Mouse (Mus musculus) hindbrain, embryonic 12.5 days (tissue): ENCODE data around the gene Otx1. TPM values are rescaled to one million over a fixed set of nuclear protein-coding genes. Genes with fewer than 3 reads are reported as not detected.

Source experiments
- ATAC-seq: fragments of 200-750 bp; cut with Nextera tagmentation; 2 replicates; pipeline ENCODE4 v1.8.0; 2017; ENCODE audit warnings: moderate TSS enrichment; ENCODE audit not compliant: low FRiP score
- H3K27ac ChIP-seq: fragments of 300-500 bp; sonication (generic); 2 replicates; pipeline ENCODE4 v1.5.1; 2016; ENCODE audit warnings: mild to moderate bottlenecking
- H3K27me3 ChIP-seq: fragments of 300-500 bp; sonication (generic); 2 replicates; pipeline ENCODE4 v1.6.1; 2016; ENCODE audit warnings: mild to moderate bottlenecking
- H3K36me3 ChIP-seq: fragments of 300-500 bp; sonication (generic); 2 replicates; pipeline ENCODE4 v1.6.1; 2016; ENCODE audit warnings: mild to moderate bottlenecking
- H3K4me1 ChIP-seq: fragments of 300-500 bp; sonication (generic); 2 replicates; pipeline ENCODE4 v1.6.1; 2016
- H3K4me2 ChIP-seq: fragments of 300-500 bp; sonication (generic); replicated peaks from 2 replicates; pipeline ENCODE4 v1.6.1; 2016; ENCODE audit warnings: mild to moderate bottlenecking
- H3K4me3 ChIP-seq: fragments of 300-500 bp; sonication (generic); 2 replicates; pipeline ENCODE4 v1.5.1; 2016; ENCODE audit warnings: mild to moderate bottlenecking
- H3K9ac ChIP-seq: fragments of 300-500 bp; sonication (generic); 2 replicates; pipeline ENCODE4 v1.6.1; 2016; ENCODE audit warnings: mild to moderate bottlenecking, moderate library complexity
- H3K9me3 ChIP-seq: fragments of 300-500 bp; sonication (generic); replicated peaks from 2 replicates; pipeline ENCODE4 v1.6.1; 2016; ENCODE audit warnings: mild to moderate bottlenecking
- WGBS: fragments of 180-500 bp; shearing (Covaris S2); methylation state at CpG from one replicate; pipeline ENCODE4 v1.1.7; 2016; 5-methylcytosine and 5-hydroxymethylcytosine counted together
- polyA plus RNA-seq: library from polyadenylated mRNA; unstranded; fragments of >200 nt; fragmentation: Nextera tagmentation; extraction: Ambion mirVana; gene quantifications from 2 replicates; pipeline ENCODE4 v1.2.1, GENCODE M21; 2016

The Otx1 gene
- 3.4 and 3.6 TPM in 2 replicates for polyA plus RNA-seq

- Histone ChIP-seq H3K4me1 (peaks cover 24% of the 10 kb centered on the region), H3K36me3 (no peaks in the 10 kb centered on the region), H3K4me2 (peak within 1 kb of the TSS; percentile 74), H3K9me3 (no peaks in the 10 kb centered on the region), H3K9ac (peak within 1 kb of the TSS; percentile 59), H3K27ac (peak within 1 kb of the TSS; percentile 69), H3K27me3 (peaks cover 97% of the 10 kb centered on the region), H3K4me3 (peak within 1 kb of the TSS; percentile 47)
- WGBS, result under 1% methylated on average over 34 of the region's 34 CpGs
- no peak for ATAC-seq
Measured at GRCm38 (mm10) chr11:22002783-22003340, at the start of gene Otx1. Otx1 (minus strand) TSS chr11:22002897.

- no peaks in the 10 kb centered on the region for H3K9me3 ChIP-seq
- H3K27me3 ChIP-seq, result no peaks in the 10 kb centered on the region; the same call in 1 of the 2 replicates
- H3K4me2 ChIP-seq, result no peak overlapping the region
- peaks cover 4% of the 10 kb centered on the region; the same call in 1 of the 2 replicates for H3K36me3 ChIP-seq
- ATAC-seq, result no peak
- no peak overlapping the region for H3K4me3 ChIP-seq
- no peak overlapping the region for H3K9ac ChIP-seq
- no peak overlapping the region for H3K27ac ChIP-seq
- WGBS, result 81% methylated on average over 7 of the region's 7 CpGs
- H3K4me1 ChIP-seq, result no peaks in the 10 kb centered on the region
Measured at GRCm38 (mm10) chr11:22050864-22051263, 48.2 kb upstream of the Otx1 start.

- WGBS, result 79% methylated on average over 6 of the region's 6 CpGs
- H3K36me3 ChIP-seq, result no peaks in the 10 kb centered on the region
- no peaks in the 10 kb centered on the region for H3K9me3 ChIP-seq
- H3K27ac ChIP-seq, result no peak overlapping the region
- no peaks in the 10 kb centered on the region for H3K27me3 ChIP-seq
- no peak overlapping the region for H3K9ac ChIP-seq
- no peak for ATAC-seq
- no peak overlapping the region for H3K4me3 ChIP-seq
- H3K4me1 ChIP-seq, result no peaks in the 10 kb centered on the region
- no peak overlapping the region for H3K4me2 ChIP-seq
Measured at GRCm38 (mm10) chr11:22039854-22040426, 37.2 kb upstream of the Otx1 start.

- H3K9me3 ChIP-seq, result no peaks in the 10 kb centered on the region
- H3K36me3 ChIP-seq, result no peaks in the 10 kb centered on the region
- no peaks in the 10 kb centered on the region for H3K4me1 ChIP-seq
- WGBS, result 22% methylated on average over 7 of the region's 7 CpGs
- no peak overlapping the region for H3K9ac ChIP-seq
- no peak overlapping the region for H3K4me2 ChIP-seq
- no peaks in the 10 kb centered on the region for H3K27me3 ChIP-seq
- no peak overlapping the region for H3K4me3 ChIP-seq
- no peak overlapping the region for H3K27ac ChIP-seq
- no peak for ATAC-seq
Measured at GRCm38 (mm10) chr11:22034564-22035105, 31.9 kb upstream of the Otx1 start.

- no peaks in the 10 kb centered on the region for H3K36me3 ChIP-seq
- no peak overlapping the region for H3K4me3 ChIP-seq
- ATAC-seq, result no peak
- H3K27me3 ChIP-seq, result no peaks in the 10 kb centered on the region
- no peak overlapping the region for H3K4me2 ChIP-seq
- no peak overlapping the region for H3K9ac ChIP-seq
- 92% methylated on average over 3 of the region's 3 CpGs for WGBS
- no peak overlapping the region for H3K27ac ChIP-seq
- no peaks in the 10 kb centered on the region for H3K4me1 ChIP-seq
- H3K9me3 ChIP-seq, result no peaks in the 10 kb centered on the region
Measured at GRCm38 (mm10) chr11:22033582-22033981, 30.9 kb upstream of the Otx1 start.

GRCm38 (mm10) chr11:22020602-22021001, 17.9 kb upstream of the Otx1 start:
- no peaks in the 10 kb centered on the region for H3K27me3 ChIP-seq
- WGBS, result 89% methylated on average over 2 of the region's 2 CpGs
- no peaks in the 10 kb centered on the region for H3K4me1 ChIP-seq

GRCm38 (mm10) chr11:22017444-22017843, 14.7 kb upstream of the Otx1 start:
- Histone ChIP-seq H3K27me3 (peaks cover 3% of the 10 kb centered on the region), H3K4me2 (no peak overlapping the region), H3K36me3 (no peaks in the 10 kb centered on the region), H3K9me3 (no peaks in the 10 kb centered on the region), H3K9ac (no peak overlapping the region), H3K4me3 (no peak overlapping the region), H3K27ac (no peak overlapping the region), H3K4me1 (no peaks in the 10 kb centered on the region)
- peak; percentile 81 for ATAC-seq
- WGBS, result 41% methylated on average over 8 of the region's 8 CpGs

More at GRCm38 (mm10) chr11:22020602-22021001, 17.9 kb upstream of the Otx1 start:
- ATAC-seq, result no peak
- no peak overlapping the region for H3K27ac ChIP-seq
- no peaks in the 10 kb centered on the region for H3K9me3 ChIP-seq
- no peak overlapping the region for H3K4me2 ChIP-seq
- no peaks in the 10 kb centered on the region for H3K36me3 ChIP-seq
- no peak overlapping the region for H3K4me3 ChIP-seq
- no peak overlapping the region for H3K9ac ChIP-seq

GRCm38 (mm10) chr11:22016341-22016740, 13.6 kb upstream of the Otx1 start:
- H3K27me3 ChIP-seq, result peaks cover 5% of the 10 kb centered on the region
- no peak overlapping the region for H3K4me2 ChIP-seq
- 55% methylated on average over 3 of the region's 3 CpGs for WGBS
- no peaks in the 10 kb centered on the region for H3K36me3 ChIP-seq
- no peak overlapping the region for H3K27ac ChIP-seq
- H3K4me3 ChIP-seq, result no peak overlapping the region
- H3K9ac ChIP-seq, result no peak overlapping the region
- H3K9me3 ChIP-seq, result no peaks in the 10 kb centered on the region
- ATAC-seq, result no peak
- H3K4me1 ChIP-seq, result no peaks in the 10 kb centered on the region

GRCm38 (mm10) chr11:22008817-22009216, 6.1 kb upstream of the Otx1 start:
- peak overlapping the region; percentile 40 for H3K4me2 ChIP-seq
- H3K36me3 ChIP-seq, result no peaks in the 10 kb centered on the region
- 12% methylated on average over 2 of the region's 2 CpGs for WGBS
- no peak for ATAC-seq
- H3K9me3 ChIP-seq, result no peaks in the 10 kb centered on the region
- H3K4me1 ChIP-seq, result peaks cover 13% of the 10 kb centered on the region; the same call in 1 of the 2 replicates
- no peak overlapping the region for H3K27ac ChIP-seq
- H3K4me3 ChIP-seq, result no peak overlapping the region
- H3K9ac ChIP-seq, result no peak overlapping the region
- peaks cover 69% of the 10 kb centered on the region for H3K27me3 ChIP-seq

- Histone ChIP-seq H3K27me3 (peaks cover 74% of the 10 kb centered on the region), H3K9me3 (no peaks in the 10 kb centered on the region), H3K27ac (peak overlapping the region; percentile 66; the same call in 1 of the 2 replicates), H3K4me1 (peaks cover 17% of the 10 kb centered on the region; the same call in 1 of the 2 replicates), H3K9ac (no peak overlapping the region), H3K36me3 (no peaks in the 10 kb centered on the region), H3K4me2 (peak overlapping the region; percentile 40), H3K4me3 (peak overlapping the region; percentile 7; the same call in 1 of the 2 replicates)
- peak; percentile 75 for ATAC-seq
- WGBS, result 1% methylated on average over 10 of the region's 10 CpGs
Measured at GRCm38 (mm10) chr11:22008129-22008596, 5.5 kb upstream of the Otx1 start.

GRCm38 (mm10) chr11:22007781-22008110, 5.0 kb upstream of the Otx1 start:
- no peak overlapping the region for H3K4me3 ChIP-seq
- no peak; the same call in 1 of the 2 replicates for ATAC-seq
- H3K27me3 ChIP-seq, result peaks cover 73% of the 10 kb centered on the region
- no peak overlapping the region for H3K27ac ChIP-seq
- peaks cover 17% of the 10 kb centered on the region; the same call in 1 of the 2 replicates for H3K4me1 ChIP-seq
- 1% methylated on average over 6 of the region's 6 CpGs for WGBS
- no peak overlapping the region for H3K9ac ChIP-seq
- peak overlapping the region; percentile 40 for H3K4me2 ChIP-seq
- H3K9me3 ChIP-seq, result no peaks in the 10 kb centered on the region
- H3K36me3 ChIP-seq, result no peaks in the 10 kb centered on the region

GRCm38 (mm10) chr11:22007088-22007780, 4.5 kb upstream of the Otx1 start:
- 2% methylated on average over 20 of the region's 20 CpGs for WGBS
- H3K4me1 ChIP-seq, result peaks cover 17% of the 10 kb centered on the region; the same call in 1 of the 2 replicates
- no peaks in the 10 kb centered on the region for H3K36me3 ChIP-seq
- no peaks in the 10 kb centered on the region for H3K9me3 ChIP-seq
- H3K4me2 ChIP-seq, result peak overlapping the region; percentile 40
- peak overlapping the region; percentile 7; the same call in 1 of the 2 replicates for H3K4me3 ChIP-seq
- ATAC-seq, result peak; percentile 42
- no peak overlapping the region for H3K9ac ChIP-seq
- peaks cover 78% of the 10 kb centered on the region for H3K27me3 ChIP-seq
- H3K27ac ChIP-seq, result peak overlapping the region; percentile 23; the same call in 1 of the 2 replicates
